Mouse (Mus musculus) neural tube, embryonic 14.5 days (tissue): ENCODE measurements at regions not wholly inside any gene's neighbourhood (a gene's known extent, or its start where the extent isn't known, plus 50 kb on each side); places are given as distances from the start of the nearest gene placed in this dataset.

Experiments used
- ATAC-seq: fragments of 200-750 bp; cut with Nextera tagmentation; 2 replicates; pipeline ENCODE4 v1.8.0; 2017; ENCODE audit warnings: low read depth, mild to moderate bottlenecking, moderate TSS enrichment, moderate library complexity
- H3K27ac ChIP-seq: fragments of 300-500 bp; sonication (generic); 2 replicates; pipeline ENCODE4 v1.5.1; 2014; ENCODE audit warnings: low read depth, mild to moderate bottlenecking, control low read depth, low read length, moderate library complexity, mixed read lengths
- H3K27me3 ChIP-seq: fragments of 300-500 bp; sonication (generic); 2 replicates; pipeline ENCODE4 v1.6.1; 2014; ENCODE audit warnings: low read length; ENCODE audit not compliant: control insufficient read depth, insufficient read depth
- H3K36me3 ChIP-seq: fragments of 300-500 bp; sonication (generic); 2 replicates; pipeline ENCODE4 v1.6.1; 2014; ENCODE audit warnings: low read length, mixed read lengths; ENCODE audit not compliant: control insufficient read depth, insufficient read depth
- H3K4me1 ChIP-seq: fragments of 300-500 bp; sonication (generic); 2 replicates; pipeline ENCODE4 v1.6.1; 2014; ENCODE audit warnings: low read length; ENCODE audit not compliant: control insufficient read depth, insufficient read depth
- H3K4me2 ChIP-seq: fragments of 300-500 bp; sonication (generic); 2 replicates; pipeline ENCODE4 v1.6.1; 2014; ENCODE audit warnings: mild to moderate bottlenecking, low read depth, low read length, control low read depth
- H3K4me3 ChIP-seq: fragments of 300-500 bp; sonication (generic); 2 replicates; pipeline ENCODE4 v1.5.1; 2014; ENCODE audit warnings: low read depth, low read length, control low read depth, mixed read lengths
- H3K9ac ChIP-seq: fragments of 300-500 bp; sonication (generic); replicated peaks from 2 replicates; pipeline ENCODE4 v1.6.1; 2014; ENCODE audit warnings: low read depth, mild to moderate bottlenecking, control low read depth, low read length, mixed read lengths
- H3K9me3 ChIP-seq: fragments of 300-500 bp; sonication (generic); 2 replicates; pipeline ENCODE4 v1.6.1; 2016; ENCODE audit warnings: low read length; ENCODE audit not compliant: control insufficient read depth
- WGBS: fragments of 180-500 bp; shearing (Covaris S2); extraction: QIAGEN DNeasy Blood & Tissue Kit; methylation state at CpG from one replicate; pipeline ENCODE4 v1.1.7; 2014; 5-methylcytosine and 5-hydroxymethylcytosine counted together

- no peaks in the 10 kb centered on the region for H3K36me3 ChIP-seq
- peak; percentile 41; the same call in 1 of the 2 replicates for ATAC-seq
- WGBS, result 22% methylated on average over 3 of the region's 3 CpGs
- H3K27ac ChIP-seq, result no peak overlapping the region
- no peak overlapping the region for H3K4me3 ChIP-seq
- H3K9ac ChIP-seq, result no peak overlapping the region
- H3K9me3 ChIP-seq, result no peaks in the 10 kb centered on the region
- no peaks in the 10 kb centered on the region for H3K27me3 ChIP-seq
- H3K4me2 ChIP-seq, result no peak overlapping the region
- no peaks in the 10 kb centered on the region for H3K4me1 ChIP-seq
These were observed 713.3 kb upstream of the Pom121l12 start for GRCm38 (mm10) chr11:13885775-13886174.

- H3K9me3 ChIP-seq, result no peaks in the 10 kb centered on the region
- no peak for ATAC-seq
- H3K36me3 ChIP-seq, result no peaks in the 10 kb centered on the region
- no peak overlapping the region for H3K9ac ChIP-seq
- no peaks in the 10 kb centered on the region for H3K27me3 ChIP-seq
- no peak overlapping the region for H3K27ac ChIP-seq
- no peaks in the 10 kb centered on the region for H3K4me1 ChIP-seq
- no peak overlapping the region for H3K4me3 ChIP-seq
- no peak overlapping the region for H3K4me2 ChIP-seq
These were observed 705.8 kb upstream of the Pom121l12 start for GRCm38 (mm10) chr11:13893301-13893700.
